Mouse (Mus musculus) erythroid progenitor cell, adult 5-6 weeks (primary cell): ENCODE data around the gene Rbp7. TPM values are rescaled to one million over a fixed set of nuclear protein-coding genes. Genes with fewer than 3 reads are reported as not detected.

Experiments used
- ATAC-seq: replicated peaks from 2 replicates; pipeline ENCODE4 v1.8.0; 2016; ENCODE audit warnings: moderate number of reproducible peaks, mild to moderate bottlenecking, moderate TSS enrichment, inconsistent platforms; ENCODE audit not compliant: poor library complexity, low FRiP score, severe bottlenecking
- total RNA-seq, 2 experiments: library from RNA; stranded (forward) in 1 of 2; stranded (reverse) in 1 of 2; fragments of 150-400 nt in 1 of 2; fragments of 186-747, 209-891 nt in 1 of 2; gene quantifications; 2 replicates each; pipeline versions ENCODE4 v1.2.3 to v1.2.4; 2015 to 2017; ENCODE audit warnings: low replicate concordance in 2 of 2

The Rbp7 gene
- total RNA-seq, 2 experiments from 2014 or later = not detected

GRCm38 (mm10) chr4:149415651-149416169, 39.1 kb downstream of the Rbp7 start:
- ATAC-seq = no peak

- no peak for ATAC-seq
Observed at GRCm38 (mm10) chr4:149414259-149414658, 40.5 kb downstream of the Rbp7 start.

- no peak for ATAC-seq
Observed at GRCm38 (mm10) chr4:149409759-149410158, 45.0 kb downstream of the Rbp7 start.

GRCm38 (mm10) chr4:149408331-149408730, 46.4 kb downstream of the Rbp7 start:
- ATAC-seq = peak; percentile 70

- ATAC-seq = no peak
Observed at GRCm38 (mm10) chr4:149407461-149407860, 47.3 kb downstream of the Rbp7 start.

- ATAC-seq = no peak
Observed at GRCm38 (mm10) chr4:149405713-149406443, 48.9 kb downstream of the Rbp7 start.

- no peak for ATAC-seq
Observed at GRCm38 (mm10) chr4:149404640-149405465, 49.9 kb downstream of the Rbp7 start.

DNA sequence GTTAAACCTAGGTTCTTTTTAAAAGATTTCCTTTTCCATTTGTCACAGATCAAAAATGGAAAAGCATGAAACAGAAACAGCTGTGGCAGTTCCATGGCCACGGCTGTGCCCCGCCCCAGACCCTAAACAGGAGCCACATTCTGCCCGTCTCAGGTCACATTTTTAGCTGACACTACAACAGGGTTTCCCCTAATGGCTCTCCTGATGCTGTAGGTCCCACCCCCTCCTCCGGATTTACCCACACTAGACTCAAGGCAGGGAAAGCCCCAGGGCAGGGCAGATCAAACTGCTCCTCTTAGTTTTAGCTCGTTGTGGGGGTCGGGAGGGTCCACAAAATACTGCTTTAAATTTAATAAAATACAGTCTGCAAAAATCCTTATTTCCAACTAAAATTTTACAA, 51.7 kb downstream of the Rbp7 start:
- no peak for ATAC-seq

GRCm38 (mm10) chr4:149401591-149401982, 53.2 kb downstream of the Rbp7 start:
- ATAC-seq = no peak

DNA sequence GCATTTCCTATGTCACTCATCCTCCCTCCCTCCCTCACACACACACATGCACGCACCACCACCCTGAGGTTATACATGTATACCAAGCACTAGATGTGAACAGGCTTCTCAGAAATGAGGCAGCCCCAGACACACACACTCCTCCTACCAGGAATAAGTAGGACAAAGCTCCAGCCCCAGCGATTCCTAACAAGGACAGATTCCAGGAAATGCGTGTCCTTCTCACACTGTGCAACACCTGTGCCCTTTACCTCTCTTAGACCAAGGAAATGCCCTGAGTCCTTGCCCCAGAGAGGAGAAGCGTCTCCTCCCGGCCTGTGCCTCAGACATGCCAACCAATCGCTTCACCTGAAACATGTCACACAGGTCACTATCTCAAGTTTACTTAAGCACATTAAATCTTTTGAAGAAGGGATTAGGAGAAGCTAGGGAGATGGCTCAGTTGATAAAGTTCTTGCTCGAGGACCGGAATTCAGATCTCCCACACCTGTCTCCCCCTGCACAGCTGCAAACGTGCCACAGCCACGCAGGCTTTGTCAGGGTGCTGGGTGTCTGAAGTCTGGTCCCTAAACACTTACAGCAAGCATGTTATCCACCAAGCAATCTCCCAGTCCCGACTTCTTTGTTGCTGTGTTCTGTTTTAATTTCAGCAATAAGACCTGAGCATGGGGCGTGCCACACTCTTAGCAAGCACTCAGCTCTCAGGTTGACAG, 53.7 kb downstream of the Rbp7 start:
- ATAC-seq = no peak

Other genes with a start within 250 kb of the Rbp7 start
- gene Kif1b, start 147.3 kb downstream of the Rbp7 start, total RNA-seq (2015; ENCODE audit: low replicate concordance) = 4.6 and 5.4 TPM in 2 replicates
- gene Kif1b, start 147.3 kb downstream of the Rbp7 start, total RNA-seq (2017; ENCODE audit: low replicate concordance) = 7.4 and 8.0 TPM in 2 replicates
- gene Ube4b, start 28.2 kb downstream of the Rbp7 start, total RNA-seq (2015; ENCODE audit: low replicate concordance) = 26.4 and 29.2 TPM in 2 replicates
- gene Ube4b, start 28.2 kb downstream of the Rbp7 start, total RNA-seq (2017; ENCODE audit: low replicate concordance) = 17.5 and 21.9 TPM in 2 replicates
- not detected in 2 replicates for gene Tmem274, start 22.4 kb upstream of the Rbp7 start, total RNA-seq (2015; ENCODE audit: low replicate concordance)
- gene Tmem274, start 22.4 kb upstream of the Rbp7 start, total RNA-seq (2017; ENCODE audit: low replicate concordance) = not detected in 2 replicates
- gene Nmnat1, start 30.2 kb upstream of the Rbp7 start, total RNA-seq (2015; ENCODE audit: low replicate concordance) = 1.1 TPM in 1 of 2 replicates, not detected in the other
- 0.64 and 0.83 TPM in 2 replicates for gene Nmnat1, start 30.2 kb upstream of the Rbp7 start, total RNA-seq (2017; ENCODE audit: low replicate concordance)
- 4.7 and 6.7 TPM in 2 replicates for gene Lzic, start 30.3 kb upstream of the Rbp7 start, total RNA-seq (2015; ENCODE audit: low replicate concordance)
- 5.0 and 18.5 TPM in 2 replicates for gene Lzic, start 30.3 kb upstream of the Rbp7 start, total RNA-seq (2017; ENCODE audit: low replicate concordance)
- 0.42 TPM in 1 of 2 replicates, not detected in the other for gene Ctnnbip1, start 63.3 kb upstream of the Rbp7 start, total RNA-seq (2015; ENCODE audit: low replicate concordance)
- 0.39 TPM in 1 of 2 replicates, not detected in the other for gene Ctnnbip1, start 63.3 kb upstream of the Rbp7 start, total RNA-seq (2017; ENCODE audit: low replicate concordance)
- 0.72 and 0.84 TPM in 2 replicates for gene Clstn1, start 131.5 kb upstream of the Rbp7 start, total RNA-seq (2015; ENCODE audit: low replicate concordance)
- gene Clstn1, start 131.5 kb upstream of the Rbp7 start, total RNA-seq (2017; ENCODE audit: low replicate concordance) = 0.64 and 0.83 TPM in 2 replicates
- gene Pik3cd, start 247.6 kb upstream of the Rbp7 start, total RNA-seq (2015; ENCODE audit: low replicate concordance) = 5.9 and 8.6 TPM in 2 replicates
- 7.8 and 16.3 TPM in 2 replicates for gene Pik3cd, start 247.6 kb upstream of the Rbp7 start, total RNA-seq (2017; ENCODE audit: low replicate concordance)